Mouse (Mus musculus) thymus, adult 18-20 months (tissue): ENCODE measurements around the gene Bnc2.

Source experiments
- DNase-seq, 2 experiments: peaks; one replicate each; pipeline ENCODE4 v3.0.0; 2022; ENCODE audit warnings: mixed read lengths in 2 of 2

The Bnc2 gene

DNA sequence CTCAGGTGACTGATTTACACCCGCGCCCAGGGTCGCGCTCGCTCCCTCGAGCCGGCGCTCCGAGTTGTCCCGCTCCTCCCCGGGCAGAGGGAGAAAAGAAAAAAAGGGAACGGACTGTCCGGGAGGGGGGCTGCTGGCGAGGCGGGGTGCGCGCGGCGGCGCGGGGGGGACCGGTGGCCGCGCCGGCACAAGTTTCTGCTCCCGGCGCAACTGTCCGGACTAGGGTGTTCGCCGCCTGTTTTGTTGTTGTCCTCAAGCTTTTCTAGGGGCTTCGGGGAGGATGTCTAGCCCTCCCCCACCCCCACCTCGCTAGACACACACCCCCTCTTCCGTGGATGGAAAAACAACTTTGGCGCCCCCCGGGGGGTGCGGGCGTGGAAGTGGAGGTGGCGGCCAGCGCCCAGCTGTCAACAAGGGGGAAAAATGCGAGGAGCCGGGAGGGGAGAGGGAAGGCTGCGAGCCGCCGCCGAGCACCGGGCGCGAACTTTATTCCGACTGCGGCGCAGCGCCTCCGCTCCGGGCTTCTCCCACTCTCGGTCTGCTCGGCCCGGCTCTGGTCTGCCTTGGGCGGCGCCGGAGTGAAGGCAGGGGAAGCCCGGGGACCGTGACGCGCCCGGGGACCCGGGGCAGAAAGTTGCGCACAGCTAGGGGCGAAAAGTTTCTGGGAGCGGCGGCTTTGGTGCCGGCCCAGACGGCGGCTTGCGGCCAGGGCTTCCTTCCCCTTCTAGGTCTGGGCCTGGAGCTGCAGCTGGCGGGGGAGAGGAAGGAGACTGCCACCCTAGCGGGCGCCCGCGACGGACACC lies at the start of gene Bnc2:
Gene Bnc2 (minus strand): TSS at position 105 of the 803 bp plus-strand sequence.
- DNase-seq: peak in 1 of 2 experiments; percentile 2

DNA sequence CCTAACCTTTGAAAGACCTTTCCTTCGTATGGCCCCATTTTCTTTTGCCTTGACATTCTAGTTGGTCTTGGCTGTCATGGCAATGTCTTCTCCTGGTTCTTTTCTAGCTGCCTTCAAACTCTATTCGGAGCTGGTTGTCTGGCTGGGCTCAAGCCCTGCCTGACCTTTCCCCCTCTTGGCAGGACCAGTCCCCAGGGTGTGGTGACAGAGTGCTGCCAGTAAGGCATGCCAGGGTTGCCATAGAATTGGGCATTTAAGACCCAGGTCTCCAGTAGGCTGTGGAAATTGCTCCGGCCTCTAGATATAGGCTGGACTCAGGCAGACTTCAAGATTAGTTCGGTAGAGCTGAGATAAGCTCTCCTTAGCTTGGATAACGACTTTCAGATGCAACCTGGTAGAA lies 32.9 kb upstream of the Bnc2 start:
- no peak for DNase-seq

DNA sequence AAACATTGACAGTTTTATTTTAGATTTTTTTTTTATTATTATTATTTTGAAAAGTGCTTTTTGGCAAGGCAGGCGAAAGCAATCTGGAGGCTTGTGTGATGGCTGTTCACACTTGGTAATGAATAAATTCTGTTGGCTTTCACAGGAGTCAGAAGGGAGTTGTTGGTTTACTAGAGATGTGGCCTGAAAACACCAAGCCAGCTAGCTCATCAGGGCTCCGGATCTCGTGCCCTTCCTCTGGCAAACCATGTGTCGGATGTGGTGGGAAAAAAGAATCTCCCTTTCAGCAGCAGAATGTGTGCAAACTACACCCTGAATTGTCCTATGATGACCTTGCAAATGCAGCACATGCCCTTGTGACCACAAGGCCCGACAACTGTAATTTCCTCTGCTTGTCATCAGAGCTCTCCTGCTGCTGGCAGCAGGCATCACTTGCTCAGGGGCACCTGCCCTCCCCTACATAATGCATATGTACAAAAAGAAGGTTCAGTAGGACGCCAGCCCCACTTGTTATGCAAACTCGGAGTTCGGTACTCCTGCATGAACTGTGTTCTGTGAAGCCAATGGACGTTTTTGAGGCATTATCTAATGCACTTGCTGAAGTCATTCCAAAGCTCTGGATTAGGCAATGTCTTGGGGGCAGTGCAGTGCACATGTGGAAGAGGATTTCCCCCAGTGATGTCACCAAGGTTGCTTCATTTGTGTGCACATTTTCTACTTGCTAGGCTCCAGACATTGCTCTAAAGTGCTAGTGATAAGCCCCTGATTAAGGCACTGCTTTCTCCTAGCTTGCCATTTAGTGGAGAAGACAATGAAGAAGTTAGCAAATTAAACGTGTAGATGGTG lies 10.7 kb upstream of the Bnc2 start:
- DNase-seq: no peak

DNA sequence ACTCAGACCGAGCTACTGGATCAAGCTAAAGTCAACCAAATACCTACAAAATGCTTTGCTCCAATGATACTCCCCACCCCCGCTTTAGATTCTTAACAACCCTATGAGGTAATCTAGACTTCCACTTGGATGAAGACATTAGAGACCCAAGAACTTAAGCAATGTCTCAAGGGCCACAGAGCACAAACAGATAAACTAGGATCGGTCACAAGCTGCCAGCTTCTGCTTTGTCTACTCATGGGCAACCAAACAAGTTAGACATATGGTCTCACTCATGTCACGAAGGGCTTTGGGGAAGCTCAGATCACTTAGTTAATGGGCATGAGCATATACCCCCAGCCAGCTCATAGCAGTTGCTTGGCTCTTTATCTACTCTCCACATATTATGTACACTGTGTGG lies 9.9 kb upstream of the Bnc2 start:
- no peak for DNase-seq

DNA sequence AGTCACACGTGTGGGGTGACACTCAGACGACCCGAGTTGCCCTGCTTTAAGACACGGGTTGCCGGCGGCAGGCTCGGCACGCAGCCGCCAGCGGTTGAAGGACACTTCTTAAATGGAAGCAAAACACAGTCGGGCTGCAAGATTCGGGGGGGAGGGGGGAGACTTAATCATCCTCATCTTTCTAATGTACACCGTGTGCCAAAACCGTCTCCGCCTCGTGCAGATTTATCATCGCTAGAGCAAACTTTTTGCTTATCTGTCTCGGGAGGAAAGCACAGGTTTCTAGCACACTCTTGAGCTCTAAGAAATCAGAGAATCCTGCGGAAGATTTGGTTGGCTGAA lies 870 bp upstream of the Bnc2 start:
- DNase-seq: no peak

DNA sequence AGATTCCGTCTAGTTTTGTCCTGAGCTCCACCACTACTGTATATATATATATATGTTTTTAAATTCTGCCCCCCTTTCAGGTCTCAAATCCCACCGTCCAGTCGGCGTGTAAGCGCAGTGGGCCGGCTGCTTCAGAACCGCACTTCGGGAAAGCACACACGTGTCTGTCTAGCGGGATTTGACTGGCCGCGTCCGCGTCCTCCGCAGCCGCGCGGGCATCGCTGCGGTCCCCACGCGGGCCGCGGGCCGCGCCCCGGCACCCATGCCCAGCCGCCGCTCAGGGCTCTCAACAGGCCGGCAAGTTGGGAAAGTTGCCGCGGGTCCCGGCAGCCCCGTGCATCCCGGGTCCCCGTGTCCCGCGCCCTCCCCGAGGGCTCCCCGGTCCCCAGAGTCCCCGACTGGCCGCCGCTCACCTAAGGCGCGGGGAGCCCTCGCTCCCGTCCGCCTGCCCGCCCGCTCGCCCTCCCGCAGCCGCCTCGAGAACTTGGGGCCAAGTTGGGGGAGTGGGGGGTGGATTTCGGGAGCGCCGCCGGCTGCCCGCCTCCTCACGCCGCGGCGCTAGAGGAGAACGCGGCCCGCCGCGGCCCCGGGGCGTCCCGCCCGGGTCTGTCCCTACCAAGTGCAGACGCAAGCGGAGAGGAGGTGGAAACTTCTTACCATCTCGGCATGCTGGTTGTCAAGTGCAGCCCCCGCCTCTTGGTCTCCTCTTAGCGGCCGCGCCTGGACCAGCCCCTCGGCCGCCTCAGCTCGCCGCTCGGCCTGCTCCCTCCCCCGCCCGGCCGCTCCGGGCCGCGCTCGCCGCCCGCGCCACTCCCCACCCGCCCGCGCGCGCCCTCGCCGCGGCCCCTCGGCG lies 531 bp downstream of the Bnc2 start:
- no peak for DNase-seq

DNA sequence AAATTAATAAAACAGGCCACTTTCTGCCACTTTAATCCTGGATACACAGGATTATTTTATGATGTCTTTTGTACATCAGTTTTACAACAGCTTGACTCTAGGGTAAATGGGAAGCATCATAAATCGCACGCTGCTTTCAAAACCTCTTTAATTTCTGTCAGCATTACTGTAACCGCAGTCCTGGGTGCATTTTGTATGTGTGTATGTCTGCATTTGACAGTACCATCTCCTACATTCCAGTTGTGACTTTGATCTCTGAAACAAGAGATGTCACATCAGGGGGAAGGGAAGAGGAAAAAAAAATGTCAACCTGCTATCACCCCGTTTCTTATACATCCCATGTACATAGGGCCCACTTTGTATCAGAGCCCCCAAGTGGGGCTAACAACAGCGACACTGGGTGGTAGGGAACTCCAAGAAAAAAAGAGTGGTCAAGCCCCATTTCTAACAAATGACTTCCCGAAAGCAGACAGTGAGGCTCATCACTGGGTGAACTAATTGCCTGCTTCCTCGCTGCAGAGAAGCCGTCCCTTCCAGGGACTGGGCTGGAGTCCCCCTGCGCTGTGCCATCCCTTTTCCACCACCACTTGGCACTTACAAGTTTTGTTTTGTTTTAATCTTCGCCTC lies 1.3 kb downstream of the Bnc2 start:
- DNase-seq: no peak

DNA sequence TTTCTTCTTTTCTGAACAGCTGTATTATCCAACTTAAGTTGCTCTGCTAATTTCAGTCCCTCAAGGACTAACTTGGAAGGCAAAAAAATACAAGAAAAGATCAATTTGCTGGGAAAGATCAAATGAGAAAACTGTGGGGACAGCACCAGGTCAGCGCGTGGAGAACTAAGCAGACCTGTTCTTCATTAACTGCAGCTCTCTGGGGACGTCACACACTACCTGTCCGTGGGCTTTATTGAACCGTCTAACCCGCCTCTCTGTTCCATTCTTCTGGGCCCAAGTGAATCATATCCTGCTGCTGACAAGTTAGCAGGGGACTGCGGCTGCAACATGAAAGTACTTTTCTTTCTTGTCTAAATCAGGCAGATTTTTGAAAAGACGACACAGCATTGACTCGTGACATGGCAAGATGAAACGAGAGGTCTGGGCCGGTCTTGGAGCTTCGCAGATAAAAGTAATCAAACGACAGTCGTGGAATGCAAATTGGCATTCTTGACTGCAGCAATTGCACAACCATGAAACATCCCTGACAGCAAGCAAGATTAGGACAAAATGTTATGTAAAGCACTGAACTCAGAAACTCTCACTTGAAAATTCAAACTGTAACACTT lies 2.8 kb downstream of the Bnc2 start:
- no peak for DNase-seq

DNA sequence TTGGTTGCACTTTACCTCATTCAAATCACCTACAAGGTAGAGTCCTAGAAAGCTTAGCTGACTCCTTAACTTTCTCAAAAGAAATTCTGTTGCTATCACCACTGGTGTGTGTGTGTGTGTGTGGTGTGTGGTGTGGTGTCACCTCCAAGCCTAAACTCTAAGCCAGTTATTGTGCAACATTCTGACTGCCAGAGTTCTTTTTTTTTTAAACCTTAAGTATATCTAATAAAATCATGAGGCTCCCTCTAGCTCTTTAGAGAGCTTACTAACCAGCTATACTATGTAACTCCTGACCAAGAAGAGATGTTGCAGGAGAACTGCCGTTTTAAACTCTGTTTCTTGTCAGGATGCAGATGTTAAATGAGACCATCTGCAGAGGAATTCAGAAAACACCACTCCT lies 4.1 kb downstream of the Bnc2 start:
- DNase-seq: no peak

DNA sequence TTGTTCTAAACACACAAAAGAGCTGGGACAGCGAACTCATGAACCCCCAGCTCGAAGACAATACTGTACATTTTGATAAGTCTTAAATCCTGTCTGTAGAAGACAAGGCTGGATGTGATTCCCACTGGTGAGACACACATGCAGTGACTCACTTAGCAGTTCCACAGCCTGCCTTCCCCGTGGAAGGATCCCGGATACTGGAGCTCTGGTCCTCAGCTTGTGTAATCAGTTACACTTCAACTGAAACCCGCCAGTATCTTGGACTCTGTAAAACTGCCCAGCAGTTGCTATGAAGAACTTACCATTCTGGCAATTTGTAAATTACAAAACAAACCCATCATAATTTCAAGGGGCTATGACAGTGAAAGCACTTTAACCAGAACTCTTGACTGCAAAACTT lies 5.4 kb downstream of the Bnc2 start:
- DNase-seq: no peak

DNA sequence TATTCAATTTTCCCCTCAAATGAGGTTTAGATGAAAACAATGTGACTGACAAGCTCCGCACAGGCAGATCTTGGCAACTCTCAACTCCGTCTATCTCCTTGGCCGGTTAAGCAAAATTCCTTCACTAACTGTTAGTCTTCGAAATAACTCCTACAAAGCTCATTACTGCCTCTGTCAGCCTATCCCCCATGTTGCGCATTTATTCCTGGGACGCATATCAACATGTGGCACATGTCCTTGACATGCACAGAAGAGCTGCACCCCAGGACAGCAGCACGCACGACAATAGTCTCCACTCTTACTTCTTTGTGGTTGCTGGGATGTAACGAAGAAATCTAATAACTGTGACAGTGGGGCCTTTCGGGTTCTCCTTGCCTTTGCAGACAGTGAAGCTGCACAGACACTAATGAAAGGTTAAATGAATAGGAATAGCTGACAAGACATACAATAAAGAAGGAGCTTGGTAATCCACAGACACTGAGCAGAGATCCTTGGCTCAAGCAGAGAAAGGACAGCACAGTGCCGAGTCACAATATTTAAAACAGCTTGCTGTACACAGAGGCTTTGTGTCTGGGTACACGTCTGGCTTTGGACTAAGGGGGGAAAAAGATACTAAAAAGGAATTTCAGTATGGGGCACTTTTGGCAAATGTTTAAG lies 6.0 kb downstream of the Bnc2 start:
- no peak for DNase-seq

DNA sequence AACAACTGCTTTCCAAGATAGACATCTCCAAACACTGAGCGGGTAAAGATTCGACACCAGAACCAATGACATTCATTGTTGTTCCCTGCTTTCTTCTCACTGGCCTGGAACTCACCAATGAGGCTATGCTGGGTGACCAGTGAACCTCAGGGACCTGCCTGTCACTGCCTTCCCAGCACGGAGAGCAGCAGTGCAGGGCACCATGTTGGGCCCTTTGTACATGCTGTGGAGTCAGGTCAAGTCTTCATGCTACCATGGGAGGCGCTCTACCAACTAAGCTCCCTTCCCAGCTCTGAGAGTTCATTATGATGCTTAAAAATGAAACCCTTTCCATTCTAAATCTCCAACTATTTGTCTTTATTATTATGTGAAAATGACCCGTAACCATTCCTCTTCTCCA lies 6.8 kb downstream of the Bnc2 start:
- DNase-seq: no peak

DNA sequence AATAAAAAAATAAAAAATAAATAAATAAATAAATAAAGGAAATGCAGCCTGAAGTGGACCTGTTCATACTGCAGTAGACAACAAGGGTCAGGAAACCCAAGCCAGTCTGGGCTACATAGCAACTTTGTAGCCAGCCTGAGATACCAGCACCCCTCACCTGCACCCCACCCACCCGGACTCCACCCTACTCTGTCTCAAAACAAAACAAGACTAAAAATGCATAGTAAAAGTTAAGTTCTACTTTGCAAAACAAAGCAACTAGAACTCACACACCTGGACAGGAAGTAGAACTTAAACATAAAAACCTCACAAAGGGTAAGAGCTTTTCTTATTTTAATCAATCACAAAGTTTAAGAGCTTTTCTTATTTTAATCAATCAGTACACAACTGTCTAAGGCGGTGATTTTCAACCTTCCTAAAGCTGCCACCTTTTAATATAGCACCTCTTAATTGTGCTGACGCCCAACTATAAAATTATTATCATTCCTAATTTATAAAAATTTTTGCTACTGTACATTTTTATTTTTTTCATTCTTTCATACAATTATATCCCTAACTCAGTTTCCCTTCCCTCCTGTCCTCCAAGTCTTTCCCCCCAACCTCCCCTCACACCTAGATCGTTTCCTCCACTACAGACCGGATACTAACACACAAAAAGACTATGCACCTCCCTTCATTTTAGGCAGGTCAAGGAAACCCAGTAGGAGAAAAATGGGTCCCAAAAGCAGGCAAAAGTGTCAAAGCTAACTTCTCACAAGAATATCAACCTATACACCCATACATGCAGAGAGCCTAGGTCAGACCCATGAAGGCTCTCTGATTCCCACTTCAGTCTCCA lies 12.6 kb downstream of the Bnc2 start:
- no peak for DNase-seq

DNA sequence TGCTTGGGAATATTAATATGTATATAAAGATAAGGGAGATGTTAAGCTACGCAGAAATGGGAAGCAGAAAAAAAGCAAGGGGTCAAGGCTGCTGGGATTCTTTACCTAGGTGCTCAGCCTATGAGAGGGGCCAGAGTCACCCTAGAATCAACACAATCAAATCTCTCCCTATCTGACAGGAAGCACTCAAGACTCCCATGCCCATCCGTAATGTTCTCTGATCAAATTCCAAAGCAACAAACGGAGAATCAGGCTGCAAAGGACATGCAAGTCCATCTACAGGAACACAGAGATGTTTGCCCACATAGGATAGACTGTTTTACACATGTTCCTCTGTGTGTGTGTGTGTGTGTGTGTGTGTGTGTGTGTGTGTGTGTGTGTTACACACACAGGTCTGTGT lies 13.7 kb downstream of the Bnc2 start:
- no peak for DNase-seq

DNA sequence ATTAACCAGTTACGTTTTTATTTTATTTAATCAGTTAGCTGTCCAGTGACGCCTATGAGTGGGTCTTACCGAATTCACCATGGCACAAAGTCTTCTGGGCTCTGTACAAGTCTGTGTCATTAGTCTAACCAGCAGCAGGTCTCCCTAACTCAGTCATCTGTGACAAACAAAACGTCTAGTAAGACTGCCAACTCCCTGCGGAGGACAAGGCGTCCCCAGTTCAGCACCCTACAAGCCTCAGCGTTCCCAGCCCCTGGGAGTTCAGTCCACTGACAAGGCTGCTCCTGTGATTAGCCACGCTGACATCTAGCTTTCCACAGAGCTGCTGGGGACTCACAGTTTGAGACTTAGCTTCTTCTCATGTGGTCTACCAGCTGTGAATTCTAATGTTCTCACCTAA lies 23.3 kb downstream of the Bnc2 start:
- no peak for DNase-seq

DNA sequence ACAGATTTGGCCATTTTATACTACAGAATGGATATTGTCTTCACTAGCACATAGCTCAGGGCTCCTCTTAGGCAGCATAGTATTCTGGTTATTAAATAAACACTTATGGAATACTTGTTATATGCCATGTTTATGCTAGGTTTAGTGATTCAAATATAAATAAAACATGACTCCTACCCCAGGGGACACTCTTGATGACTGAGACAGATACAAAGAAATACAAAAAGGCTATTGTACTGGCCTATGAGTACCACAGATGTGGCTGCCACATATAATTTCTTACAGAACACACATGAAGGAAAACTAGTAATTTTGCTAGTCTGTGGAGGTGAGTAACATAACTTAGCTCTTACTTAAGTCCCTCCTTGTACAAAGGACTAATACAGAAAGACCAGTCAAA lies 28.5 kb downstream of the Bnc2 start:
- no peak for DNase-seq

DNA sequence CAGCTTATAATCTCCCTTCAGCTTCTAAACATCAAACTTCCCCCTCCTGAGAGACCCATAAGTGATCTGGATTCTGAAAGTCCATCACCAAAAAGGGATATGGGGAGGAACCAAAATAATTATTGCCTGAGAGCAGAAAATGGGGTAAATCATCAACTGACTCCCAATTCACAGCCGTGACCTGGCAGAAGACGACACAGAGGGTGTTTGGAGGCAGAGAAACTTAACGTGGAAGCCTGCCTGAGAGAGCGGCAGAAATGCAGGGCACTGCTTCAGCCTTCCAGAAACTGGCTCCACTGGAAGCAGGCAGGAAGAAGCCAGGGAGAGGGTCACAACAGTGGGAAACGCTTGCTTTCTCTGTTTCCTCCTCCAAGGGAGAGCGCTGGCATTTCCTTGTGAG lies 35.9 kb downstream of the Bnc2 start:
- DNase-seq: no peak

DNA sequence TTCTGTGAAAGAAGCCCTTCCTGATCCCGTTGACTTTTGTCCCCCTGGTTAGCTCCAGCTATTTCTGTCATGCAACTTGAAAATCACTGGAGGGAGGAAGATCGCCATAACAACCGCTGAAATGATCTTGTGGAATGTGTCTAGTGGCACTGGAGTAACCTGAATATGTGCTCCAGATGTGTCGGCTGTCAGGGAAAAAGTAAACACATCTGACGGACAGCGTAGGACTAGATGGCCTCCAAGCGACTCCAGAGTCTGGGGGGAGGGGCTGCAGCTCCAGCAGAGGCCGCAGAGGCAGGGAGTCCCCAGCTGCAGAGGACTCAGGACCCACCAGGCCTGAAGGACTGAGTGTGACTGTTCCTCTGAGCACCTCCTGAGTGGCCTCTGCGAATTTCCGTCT lies 37.4 kb downstream of the Bnc2 start:
- DNase-seq: no peak

DNA sequence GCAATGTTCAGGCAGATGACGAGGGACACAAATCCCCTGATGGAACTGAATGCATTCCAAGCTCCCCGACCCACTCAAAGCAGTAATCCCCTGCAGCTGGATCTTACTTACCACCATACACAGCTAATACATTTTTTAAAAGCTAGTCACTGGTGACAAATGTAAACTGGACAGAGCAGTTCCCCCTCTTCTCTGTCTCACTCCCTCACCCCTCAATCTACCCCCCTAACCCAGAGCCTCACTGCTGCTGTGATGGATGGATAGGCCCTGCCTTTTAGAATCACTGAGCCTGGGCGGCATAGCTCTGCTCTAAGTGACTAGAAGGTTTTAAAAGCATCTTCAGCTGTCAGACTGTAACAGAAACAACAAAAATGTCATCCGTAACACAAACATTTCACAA lies 40.3 kb downstream of the Bnc2 start:
- DNase-seq: no peak

DNA sequence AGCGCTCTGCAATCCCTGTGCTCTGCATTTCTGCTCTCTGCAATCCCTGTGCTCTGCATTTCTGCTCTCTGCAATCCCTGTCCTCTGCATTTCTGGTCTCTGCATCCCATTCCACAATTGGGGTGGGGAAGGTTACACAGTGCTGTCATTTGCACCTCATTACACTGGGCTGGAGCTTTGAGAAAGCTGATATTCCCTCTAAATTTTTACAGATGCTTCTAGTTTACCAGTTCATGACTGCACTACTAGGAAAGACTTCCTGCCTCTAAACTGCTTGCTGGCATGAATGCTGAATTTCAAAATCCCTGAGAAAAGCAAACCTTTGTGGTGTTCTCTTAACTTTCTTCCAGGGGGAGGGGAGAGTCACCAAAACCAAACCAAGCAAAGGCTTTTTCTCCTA lies 41.1 kb downstream of the Bnc2 start:
- DNase-seq: no peak
